Mouse (Mus musculus) MEL (cell line): Measurements from ENCODE around the gene Dcbld2.

Experiments used
- CHD2 ChIP-seq: IDR thresholded peaks from 2 replicates; pipeline ENCODE4 v1.6.1; 2011; ENCODE audit warnings: low read length, improper control_type of control experiment
- CTCF ChIP-seq, 3 experiments: IDR thresholded peaks in 2 of 3; conservative IDR thresholded peaks in 1 of 3; 2 replicates each; pipeline ENCODE4 v1.5.1; 2011 to 2012; ENCODE audit warnings: low read length in 3 of 3, low read depth in 2 of 3, mild to moderate bottlenecking in 2 of 3, improper control_type of control experiment in 1 of 3, inconsistent platforms in 1 of 3, mixed read lengths in 1 of 3, moderate library complexity in 1 of 3; ENCODE audit not compliant: control insufficient read depth in 1 of 3, insufficient read depth in 1 of 3, poor library complexity in 1 of 3, severe bottlenecking in 1 of 3
- E2F4 ChIP-seq: IDR thresholded peaks from 2 replicates; pipeline ENCODE4 v1.6.1; 2011; ENCODE audit warnings: low read depth, low read length, improper control_type of control experiment, borderline replicate concordance
- ELF1 ChIP-seq: IDR thresholded peaks from 2 replicates; pipeline ENCODE4 v1.6.1; 2014; ENCODE audit warnings: low read depth, mild to moderate bottlenecking, inconsistent platforms, low read length, improper control_type of control experiment, moderate library complexity
- ETS1 ChIP-seq: IDR thresholded peaks from 2 replicates; pipeline ENCODE4 v1.6.1; 2012; ENCODE audit warnings: low read depth, mild to moderate bottlenecking, inconsistent platforms, low read length, improper control_type of control experiment, moderate library complexity
- GABPA ChIP-seq: IDR thresholded peaks from 2 replicates; pipeline ENCODE4 v1.6.1; 2012; ENCODE audit warnings: low read depth, mild to moderate bottlenecking, inconsistent platforms, low read length, improper control_type of control experiment, moderate library complexity
- GATA1 ChIP-seq: IDR thresholded peaks from 2 replicates; pipeline ENCODE4 v1.6.1; 2011; ENCODE audit warnings: low read depth, low read length, improper control_type of control experiment
- JUND ChIP-seq: IDR thresholded peaks from 2 replicates; pipeline ENCODE4 v1.6.1; 2011; ENCODE audit warnings: low read depth, mild to moderate bottlenecking, improper control_type of control experiment, low read length
- MYC ChIP-seq: IDR thresholded peaks from 2 replicates; pipeline ENCODE4 v1.6.1; 2011; ENCODE audit warnings: low read depth, mild to moderate bottlenecking, low read length, improper control_type of control experiment, moderate library complexity
- POLR2A ChIP-seq, 2 experiments: IDR thresholded peaks; 2 replicates each; pipeline ENCODE4 v1.6.1; 2011 to 2012; ENCODE audit warnings: low read length in 2 of 2, mild to moderate bottlenecking in 2 of 2, control low read depth in 1 of 2, improper control_type of control experiment in 1 of 2, low read depth in 1 of 2, moderate library complexity in 1 of 2; ENCODE audit not compliant: control insufficient read depth in 1 of 2, insufficient read depth in 1 of 2, poor library complexity in 1 of 2
- RCOR1 ChIP-seq: IDR thresholded peaks from 2 replicates; pipeline ENCODE4 v1.6.1; 2012; ENCODE audit warnings: low read depth, mild to moderate bottlenecking, inconsistent platforms, low read length, improper control_type of control experiment
- TBP ChIP-seq: IDR thresholded peaks from 2 replicates; pipeline ENCODE4 v1.8.0; 2011; ENCODE audit warnings: low read depth, low read length, improper control_type of control experiment
- ZMIZ1 ChIP-seq: IDR thresholded peaks from 2 replicates; pipeline ENCODE4 v1.6.1; 2012; ENCODE audit warnings: low read depth, mild to moderate bottlenecking, inconsistent platforms, low read length, improper control_type of control experiment, moderate library complexity

GRCm38 (mm10) chr16:58470061-58470460 lies 61.8 kb downstream of the Dcbld2 start:
- TF ChIP-seq CTCF (IDR thresholded peaks at IDR 0.05 in 2 of 3, conservative IDR thresholded peaks at IDR 0.05 in 1 of 3; ENCODE audit: control insufficient read depth in 1 of 3, insufficient read depth in 1 of 3, low read depth in 2 of 3, low read length in 3 of 3, poor library complexity in 1 of 3, severe bottlenecking in 1 of 3), result no peak
- TF ChIP-seq POLR2A (IDR thresholded peaks at IDR 0.05; ENCODE audit: control insufficient read depth in 1 of 2, insufficient read depth in 1 of 2, low read depth in 1 of 2, low read length in 2 of 2, poor library complexity in 1 of 2), result no peak
- no peak for TF ChIP-seq ELF1
- no peak for TF ChIP-seq E2F4
- TF ChIP-seq JUND, result no peak
- TF ChIP-seq ETS1, result no peak
- TF ChIP-seq MYC, result no peak
- no peak for TF ChIP-seq GABPA
- no peak for TF ChIP-seq GATA1
- no peak for TF ChIP-seq CHD2
- TF ChIP-seq RCOR1, result no peak
- TF ChIP-seq TBP, result no peak
- TF ChIP-seq ZMIZ1, result no peak
